Mouse (Mus musculus) cerebellum, adult 11-12 months (tissue): ENCODE data around the gene Pcp4l1.
"Not testable (repeated sequence)": the region's sequence is repeated elsewhere in the genome, so short reads cannot be mapped to it uniquely, and the experiment has no call there.

ENCODE experiments used
- DNase-seq: peaks from one replicate; pipeline ENCODE4 v3.0.0; 2022

The Pcp4l1 gene

DNA sequence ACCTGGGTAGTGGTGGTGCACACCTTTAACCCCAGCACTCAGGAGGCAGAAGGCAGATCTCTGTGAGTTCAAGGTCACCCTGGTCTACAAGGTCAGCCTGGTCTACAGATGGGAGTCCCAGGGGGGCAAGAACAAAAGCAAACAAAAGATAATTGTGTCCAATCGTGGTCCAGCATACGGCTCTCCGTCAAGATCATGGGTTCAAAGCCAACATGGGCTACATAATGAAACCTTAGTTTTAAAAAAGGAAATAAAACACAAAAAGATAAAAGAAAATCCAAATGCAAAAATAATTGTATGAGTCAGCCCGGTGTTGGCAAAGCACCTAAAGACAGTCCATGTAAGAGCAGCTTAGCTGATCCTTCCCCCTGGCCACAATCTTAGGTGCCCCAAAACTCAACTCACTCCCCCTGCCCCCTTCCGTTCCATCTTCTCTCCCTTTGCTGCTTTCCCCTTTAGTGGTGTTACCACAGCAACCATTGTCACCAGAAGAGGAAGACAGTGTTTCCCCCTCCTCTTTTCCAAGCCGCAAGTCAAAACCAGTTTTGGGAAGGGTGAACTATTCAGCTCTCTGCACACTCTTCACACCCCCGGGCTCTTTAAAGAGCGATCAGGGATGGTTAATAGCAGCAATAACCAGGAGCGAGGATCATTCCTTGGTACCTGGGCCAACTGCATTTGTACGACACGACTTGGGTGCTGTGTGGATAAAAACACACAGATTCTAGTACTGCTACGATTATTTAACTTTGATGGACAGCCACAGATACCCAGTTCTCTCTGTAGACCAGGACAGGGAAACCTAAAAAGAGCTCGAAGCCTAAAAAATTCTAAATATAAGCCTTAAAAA is 8.0 kb downstream of the Pcp4l1 start:
- no peak for DNase-seq

DNA sequence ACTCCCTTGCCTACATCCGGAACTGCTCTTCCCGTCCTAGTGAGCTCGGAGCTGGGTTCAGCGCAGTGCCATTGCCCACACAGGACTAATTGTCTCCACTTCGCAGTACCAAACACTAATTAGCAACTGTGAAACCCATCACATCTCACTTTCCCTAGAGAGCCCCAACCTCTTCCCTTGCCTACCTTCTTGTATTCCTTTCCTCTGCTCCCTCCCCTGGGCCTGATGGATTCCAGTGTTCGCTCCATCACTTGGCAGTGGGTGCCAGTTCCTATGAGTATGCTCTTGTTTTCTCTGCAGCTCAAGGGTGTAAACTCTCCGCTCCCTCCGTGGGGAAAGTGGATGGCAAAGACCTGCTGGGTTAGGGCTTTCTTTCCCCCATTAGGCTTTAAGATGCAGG is 10.4 kb downstream of the Pcp4l1 start:
- no peak for DNase-seq

DNA sequence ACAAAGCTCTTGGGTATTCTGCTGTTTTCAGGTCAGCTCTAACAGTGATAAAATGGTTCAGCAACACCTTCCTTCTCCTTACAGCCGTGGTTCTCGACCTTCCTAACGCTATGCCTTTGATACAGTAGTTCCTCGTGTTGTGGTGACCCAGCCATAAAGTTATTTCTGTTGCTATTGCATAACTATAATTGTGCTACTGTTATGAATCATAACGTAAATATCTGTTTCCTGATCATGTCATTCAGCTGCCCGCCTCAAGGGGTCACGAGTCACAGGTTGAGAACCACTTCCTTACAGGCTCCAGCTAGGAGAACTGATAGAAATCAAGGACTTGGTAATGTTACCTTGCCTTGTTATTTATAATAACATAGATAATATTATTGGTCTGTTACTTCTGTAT is 11.8 kb downstream of the Pcp4l1 start:
- no peak for DNase-seq

DNA sequence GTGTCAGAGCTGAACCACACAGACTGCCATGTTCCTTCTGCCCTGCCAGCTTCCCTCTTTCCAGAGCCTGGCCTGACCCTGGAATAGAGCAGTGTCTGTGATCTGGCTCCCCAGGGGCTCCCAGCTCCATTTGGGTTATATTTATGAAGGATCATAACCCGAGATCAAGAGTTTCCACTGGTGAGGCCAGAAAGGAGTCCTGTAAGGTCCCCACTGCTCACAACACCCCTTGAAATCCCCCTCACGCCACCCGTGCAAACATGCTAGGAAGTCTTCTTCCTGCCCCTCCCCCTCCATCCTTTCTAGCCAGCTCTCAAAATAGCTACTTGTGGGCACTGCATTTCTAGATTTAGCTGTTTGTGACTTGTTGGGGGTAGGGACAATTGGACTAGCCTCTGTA is 12.4 kb downstream of the Pcp4l1 start:
- DNase-seq = no peak

DNA sequence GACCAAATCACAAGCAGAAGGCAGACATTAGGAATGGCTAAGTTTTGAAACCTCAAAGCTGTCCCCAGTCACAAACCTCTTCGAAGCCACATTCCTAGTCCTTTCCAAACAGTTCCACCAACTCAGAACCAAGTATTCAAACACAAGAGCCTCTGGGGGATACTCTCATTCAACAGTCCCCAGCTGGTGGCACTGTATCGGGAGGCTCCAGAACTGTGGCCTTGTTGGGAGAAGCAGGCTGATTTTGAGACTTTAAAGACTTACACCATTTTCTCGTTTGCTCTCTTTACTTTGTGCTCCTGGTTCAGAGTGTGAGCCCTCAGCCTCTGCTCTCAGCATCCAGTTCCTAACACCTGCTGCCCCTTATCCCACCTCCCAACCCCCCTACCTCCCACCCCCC is 13.0 kb downstream of the Pcp4l1 start:
- DNase-seq = no peak

DNA sequence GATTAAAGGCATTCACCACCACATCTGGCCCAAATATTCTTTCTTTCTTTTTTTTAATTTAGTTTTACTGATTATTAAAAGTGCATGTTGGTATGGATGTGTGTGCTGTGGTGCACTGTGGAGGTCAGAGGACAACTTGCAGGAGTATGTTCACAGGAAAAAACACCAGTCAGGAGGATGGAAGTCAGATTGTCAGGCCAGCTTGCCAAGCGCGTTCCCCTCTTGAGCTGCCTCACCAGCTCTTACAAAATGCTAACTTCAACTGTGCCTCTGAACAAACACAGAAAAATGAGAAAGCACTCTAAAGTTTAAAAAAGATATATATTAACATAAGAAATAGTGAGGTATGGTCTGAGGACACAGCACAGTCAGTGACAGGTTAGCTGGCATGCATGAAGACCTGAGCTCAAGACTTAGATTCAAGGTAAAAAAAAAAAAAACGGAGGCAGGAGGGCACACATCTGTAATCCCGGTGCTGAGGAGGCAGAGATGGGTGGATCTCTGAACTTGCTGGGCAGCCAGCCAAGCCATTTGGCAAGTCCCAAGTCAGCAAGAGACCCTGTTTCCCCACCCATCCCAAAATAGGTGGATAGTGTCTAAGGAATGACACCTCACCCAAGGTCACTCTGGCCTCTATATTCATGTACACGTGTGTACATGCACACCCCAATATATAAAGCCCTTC is 16.4 kb downstream of the Pcp4l1 start:
- DNase-seq = no peak

DNA sequence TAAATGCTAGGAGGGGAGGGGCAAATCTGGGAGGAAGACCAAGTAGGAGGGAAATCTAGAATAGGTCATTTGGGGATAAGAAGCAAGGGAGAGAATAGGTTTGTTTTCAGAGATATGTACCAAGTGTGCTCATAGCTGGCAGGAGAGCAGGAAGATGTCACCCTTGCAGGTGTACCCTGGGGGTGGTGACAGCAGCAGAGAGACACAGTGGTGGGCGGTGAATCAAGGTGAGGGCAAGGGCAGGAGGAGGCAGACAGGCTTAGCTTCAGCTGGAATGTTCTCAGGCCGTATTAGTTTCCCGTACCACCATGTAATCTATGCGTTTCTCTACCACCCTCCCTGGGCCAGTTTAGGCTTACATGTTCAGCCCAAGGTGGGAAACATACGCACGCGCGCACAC is 23.3 kb downstream of the Pcp4l1 start:
- no peak for DNase-seq

DNA sequence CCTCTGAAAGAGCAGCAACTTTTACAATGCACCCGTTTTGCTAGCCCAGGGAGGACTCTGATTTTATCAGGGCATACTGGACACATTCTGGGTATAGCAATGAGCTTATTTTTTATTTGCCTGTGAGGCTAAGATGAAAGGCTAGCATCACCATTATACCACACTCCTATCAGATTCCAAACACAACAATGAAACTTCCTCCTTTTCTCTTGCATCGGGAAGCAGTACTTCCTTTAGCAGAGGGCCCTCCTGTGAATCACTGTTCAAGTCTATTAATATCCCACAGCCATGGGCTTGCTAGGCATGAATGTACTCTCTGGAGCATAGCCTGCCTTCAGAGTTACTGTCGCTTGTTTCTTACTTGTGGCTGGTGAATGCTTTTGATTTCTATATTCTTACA is 24.9 kb downstream of the Pcp4l1 start:
- no peak for DNase-seq

DNA sequence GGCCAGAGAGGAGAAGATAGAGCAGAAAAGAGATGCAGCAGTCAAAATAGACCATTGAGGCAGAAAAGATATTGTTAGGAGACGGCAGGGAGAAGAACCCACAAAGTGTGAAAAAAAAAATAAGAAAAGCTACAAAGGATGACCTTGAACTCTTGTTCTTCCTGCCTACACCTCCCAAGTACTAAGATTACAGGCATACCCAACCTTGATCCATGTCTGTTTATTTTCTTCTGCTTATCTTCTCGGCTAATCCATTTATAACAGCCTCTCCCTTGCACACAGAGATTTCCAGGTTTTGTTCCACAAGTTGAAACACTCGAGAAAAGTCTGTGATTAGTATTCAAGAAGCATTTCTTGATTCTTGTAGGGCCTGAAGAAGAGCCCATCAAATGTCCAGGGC is 26.2 kb downstream of the Pcp4l1 start:
- no peak for DNase-seq

DNA sequence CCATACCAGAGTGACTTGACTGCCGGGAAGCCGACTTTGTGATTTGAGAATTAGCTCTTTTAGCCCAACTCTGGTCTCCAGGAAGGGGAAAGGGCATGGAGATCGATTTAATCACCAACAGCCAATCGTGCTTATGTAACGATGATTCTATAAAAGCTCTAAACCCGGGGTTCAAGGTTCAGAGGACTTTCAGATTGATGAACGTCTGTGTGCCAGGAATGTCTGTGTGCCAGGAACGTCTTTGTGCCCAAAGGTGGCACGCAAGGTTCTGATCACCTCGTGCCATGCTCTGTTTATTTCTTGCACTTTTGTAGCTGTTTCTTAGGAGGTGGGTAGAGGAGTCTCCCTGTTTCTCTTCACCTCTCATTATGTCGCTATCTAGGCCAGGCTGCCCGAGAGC is 27.2 kb downstream of the Pcp4l1 start:
- no peak for DNase-seq

DNA sequence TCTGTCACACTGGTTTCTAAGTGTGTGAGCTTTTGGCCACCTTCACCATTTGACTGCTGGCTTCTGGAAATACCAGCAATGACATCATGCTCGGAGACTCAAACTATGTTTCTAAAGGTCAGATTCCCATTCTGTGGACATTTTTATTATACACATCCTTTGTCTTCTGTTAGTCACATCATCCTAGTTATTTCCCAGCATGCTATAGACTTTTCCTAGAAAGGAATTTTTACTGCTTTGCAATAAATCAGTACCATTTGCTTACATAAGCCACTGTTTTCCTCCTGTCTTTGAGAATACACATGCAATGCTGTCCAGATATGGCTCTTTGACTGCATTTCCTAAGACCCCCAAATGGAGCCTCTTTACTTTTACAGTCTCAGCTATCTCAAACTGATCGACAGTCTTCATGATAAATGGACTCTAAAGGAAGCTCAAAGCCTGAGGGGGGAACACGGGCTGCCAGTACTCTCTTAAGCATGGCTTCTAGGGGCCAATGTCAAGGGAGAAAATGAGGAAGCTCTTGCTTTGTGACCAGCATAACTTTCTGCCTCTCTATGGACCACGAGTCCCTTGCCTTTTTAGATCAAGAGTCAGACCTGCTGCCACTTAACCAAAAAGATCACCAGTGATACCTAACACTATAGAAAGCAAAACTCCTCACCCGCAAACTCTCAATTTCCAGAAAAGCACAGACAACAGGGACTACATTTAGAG is 30.3 kb downstream of the Pcp4l1 start:
- no peak for DNase-seq

DNA sequence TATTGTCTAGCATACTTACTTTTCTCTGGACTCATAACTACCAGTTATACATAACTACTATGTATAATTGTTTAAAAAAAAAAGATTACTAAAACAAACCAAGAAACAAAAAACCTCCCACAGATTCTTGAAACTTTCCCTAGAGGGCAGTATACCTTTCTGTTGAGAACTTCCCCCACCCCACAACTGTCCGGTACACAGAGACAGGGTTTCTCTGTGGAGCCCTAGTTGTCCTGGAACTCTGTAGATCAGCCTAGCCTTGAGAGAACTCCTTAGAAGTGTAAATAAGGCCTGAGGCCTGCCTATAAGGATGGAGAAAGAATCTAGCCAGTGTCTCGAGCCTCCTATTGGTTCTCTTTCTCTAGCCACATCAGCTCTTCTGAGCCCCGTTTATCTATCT is 31.8 kb downstream of the Pcp4l1 start:
- no peak for DNase-seq

DNA sequence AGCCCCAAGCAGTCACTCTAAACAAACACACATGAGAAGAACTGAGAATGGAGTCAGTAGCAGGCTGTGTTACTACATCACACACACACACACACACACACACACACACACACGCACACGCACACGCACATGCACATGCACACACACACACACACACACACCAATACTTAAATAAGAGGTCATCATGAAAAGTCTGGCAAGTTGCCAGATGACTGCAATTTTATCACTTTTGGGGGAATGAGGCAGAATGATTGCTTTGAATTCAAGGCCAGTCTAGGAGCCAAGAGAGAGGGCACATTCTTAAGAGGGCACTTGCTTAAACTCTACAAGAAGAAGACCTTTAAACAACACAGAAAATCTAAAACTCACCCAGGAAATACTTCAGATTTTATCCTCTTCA is 33.5 kb downstream of the Pcp4l1 start:
- DNase-seq = no peak

DNA sequence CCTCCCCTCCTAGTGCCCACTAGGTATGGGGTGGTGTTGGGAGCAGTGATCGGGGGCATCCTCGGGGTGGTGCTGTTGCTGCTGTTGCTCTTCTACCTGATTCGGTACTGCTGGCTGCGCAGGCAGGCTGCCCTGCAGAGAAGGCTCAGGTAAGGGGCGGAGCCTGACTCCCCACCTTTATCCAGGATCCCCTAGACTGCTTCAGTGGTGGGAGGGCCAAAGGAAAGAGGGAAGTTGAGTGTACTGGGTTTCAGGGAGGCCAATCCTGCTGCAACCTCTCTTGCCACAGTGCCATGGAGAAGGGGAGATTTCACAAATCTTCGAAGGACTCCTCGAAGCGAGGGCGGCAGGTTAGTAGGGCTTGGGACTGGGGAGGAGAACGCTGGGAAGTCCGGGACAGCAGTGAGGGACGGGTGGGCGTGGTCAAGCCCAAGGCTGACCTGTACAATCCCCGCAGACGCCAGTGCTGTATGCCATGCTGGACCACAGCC is 36.5 kb downstream of the Pcp4l1 start:
- DNase-seq = no peak

DNA sequence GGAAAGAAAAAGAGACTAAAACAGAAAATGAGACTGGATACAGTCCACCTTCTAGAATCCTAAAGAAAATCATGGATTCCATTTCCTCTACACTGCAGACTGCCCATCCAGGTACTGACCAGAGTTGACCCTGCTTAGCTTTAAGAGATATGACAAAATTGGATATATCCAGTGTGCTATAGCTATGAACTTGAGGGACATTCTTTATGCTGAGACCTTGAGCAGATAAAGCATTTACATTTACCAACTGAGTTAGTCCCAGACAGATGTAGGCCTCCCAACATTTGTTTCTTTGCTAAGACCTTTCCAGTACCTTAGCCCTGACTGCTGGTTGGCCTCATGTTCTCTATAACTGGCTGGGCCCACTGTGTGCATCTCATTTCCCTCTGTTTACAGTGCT is 38.1 kb downstream of the Pcp4l1 start:
- no peak for DNase-seq

DNA sequence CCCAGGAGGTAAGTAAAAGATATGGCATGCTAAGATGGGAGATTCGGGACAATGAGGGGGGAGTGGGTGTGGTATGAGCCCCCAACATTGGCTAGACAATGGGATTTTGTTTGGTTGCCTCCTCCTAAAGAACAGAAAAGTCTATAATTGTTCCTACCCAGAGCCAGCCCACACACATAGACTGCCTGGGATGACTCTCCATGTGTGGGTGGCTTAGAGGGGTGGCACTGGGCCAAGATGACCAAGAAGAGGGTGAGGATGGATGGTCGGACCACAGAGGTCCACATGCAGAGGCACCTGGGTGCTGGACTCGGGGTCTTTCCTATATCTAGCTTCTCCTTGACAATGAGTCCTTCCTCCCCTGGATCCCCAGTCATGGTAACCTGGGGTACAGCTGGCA is 39.4 kb downstream of the Pcp4l1 start:
- no peak for DNase-seq

DNA sequence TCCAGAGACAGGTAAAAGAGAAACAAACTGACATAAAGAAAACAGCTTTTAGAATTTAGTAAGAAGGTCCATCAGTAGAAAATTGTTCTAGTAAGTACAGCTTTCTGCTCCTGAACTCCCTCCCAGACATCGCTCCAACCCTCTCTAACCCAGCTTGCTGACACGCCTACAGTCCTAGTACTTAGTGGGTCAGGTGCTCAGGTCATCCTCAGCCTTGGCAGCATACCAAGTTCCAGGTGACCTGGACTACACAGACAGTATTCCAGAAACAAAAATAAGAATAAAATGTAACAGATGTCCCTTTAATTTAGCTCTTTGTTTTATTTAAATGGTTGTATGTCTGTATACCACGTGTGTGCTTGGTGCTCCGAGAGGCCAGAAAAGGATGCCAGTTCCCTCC is 44.1 kb downstream of the Pcp4l1 start:
- peak; percentile 29 for DNase-seq

DNA sequence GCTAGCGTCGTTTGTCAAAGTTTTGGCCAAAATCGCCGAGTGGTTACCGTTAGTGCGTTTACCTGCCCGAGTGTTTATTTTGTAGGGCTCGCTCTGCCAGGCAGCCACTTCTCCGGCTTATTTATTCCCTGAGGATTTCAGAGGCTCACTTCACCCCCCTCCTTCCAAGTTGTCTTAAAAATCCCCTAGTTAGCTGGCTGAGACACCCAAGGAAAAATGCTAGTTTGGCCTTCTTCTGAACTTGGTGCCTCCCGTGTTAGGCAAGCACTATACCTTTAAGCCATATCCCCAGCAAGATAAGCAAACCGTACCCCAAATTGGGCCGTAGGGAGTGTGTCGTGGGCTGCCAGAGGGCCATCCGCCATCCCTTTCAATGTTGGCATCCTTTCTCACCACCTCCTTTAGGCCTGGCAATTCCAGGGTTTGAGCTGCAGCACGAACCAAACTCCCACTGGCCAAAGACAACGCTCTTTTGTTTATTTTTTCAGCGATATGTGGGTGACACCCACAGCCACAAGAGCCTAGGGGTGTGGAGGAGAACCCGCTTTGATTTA is 45.2 kb downstream of the Pcp4l1 start:
- peak; percentile 62 for DNase-seq

DNA sequence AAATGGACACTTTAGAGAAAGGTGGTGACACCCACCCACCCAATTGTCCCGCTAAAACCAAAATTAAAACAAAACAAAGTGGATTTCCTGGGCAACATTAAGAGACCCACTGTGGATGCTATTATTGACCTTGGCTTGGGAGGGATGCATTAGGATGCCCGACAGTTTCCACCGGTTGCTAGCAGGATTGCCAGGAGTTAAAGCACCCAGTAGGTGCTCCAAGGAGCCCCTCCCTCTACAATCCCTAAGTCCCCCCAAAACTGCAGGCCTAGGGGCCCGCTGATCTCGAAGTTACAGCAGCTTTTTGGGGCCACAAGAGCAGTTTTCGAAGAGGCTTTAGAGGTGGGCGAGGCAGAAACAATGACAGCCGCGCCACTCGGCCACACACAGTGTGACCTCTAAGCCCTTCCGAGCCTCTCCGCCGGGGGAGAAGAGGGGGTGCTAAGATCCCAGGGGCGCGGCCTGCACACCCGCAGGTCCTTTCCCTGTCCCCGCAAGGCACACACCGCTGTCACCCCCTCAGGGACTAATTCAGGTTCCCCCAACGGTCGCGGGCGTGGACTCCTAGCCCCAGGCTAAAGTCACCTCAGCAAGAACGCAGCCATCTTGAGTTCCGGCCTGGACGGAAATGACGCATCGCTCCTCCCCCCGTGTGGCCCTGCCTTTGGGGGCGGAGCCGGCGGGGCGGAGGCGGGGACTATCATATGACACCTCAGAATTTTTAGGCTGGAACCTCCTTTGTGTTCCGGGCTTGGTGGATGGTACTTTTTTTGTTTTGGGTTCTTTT is 45.9 kb downstream of the Pcp4l1 start, which contains the start of the genes Sdhc and Mpz:
Sdhc (minus strand) TSS at position 630 of the 787 bp plus-strand sequence.
Mpz (plus strand) TSS at position 738 of the 787 bp plus-strand sequence.
- DNase-seq = peak; percentile 94

DNA sequence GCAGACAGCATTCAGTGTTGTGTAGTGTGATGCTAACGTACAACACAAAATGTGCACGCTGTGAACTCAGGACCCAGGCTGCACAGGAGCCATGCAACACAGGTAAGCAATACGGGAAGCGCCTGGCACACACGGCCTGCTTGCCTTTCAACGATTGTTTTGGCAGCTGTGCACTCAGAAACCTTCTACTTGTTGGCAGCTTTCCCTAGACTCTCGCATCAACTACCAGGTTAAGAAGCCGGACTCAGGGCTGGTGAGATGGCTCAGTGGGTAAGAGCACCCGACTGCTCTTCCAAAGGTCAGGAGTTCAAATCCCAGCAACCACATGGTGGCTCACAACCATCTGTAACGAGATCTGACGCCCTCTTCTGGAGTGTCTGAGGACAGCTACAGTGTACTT is 53.1 kb downstream of the Pcp4l1 start:
- peak; percentile 29 for DNase-seq

DNA sequence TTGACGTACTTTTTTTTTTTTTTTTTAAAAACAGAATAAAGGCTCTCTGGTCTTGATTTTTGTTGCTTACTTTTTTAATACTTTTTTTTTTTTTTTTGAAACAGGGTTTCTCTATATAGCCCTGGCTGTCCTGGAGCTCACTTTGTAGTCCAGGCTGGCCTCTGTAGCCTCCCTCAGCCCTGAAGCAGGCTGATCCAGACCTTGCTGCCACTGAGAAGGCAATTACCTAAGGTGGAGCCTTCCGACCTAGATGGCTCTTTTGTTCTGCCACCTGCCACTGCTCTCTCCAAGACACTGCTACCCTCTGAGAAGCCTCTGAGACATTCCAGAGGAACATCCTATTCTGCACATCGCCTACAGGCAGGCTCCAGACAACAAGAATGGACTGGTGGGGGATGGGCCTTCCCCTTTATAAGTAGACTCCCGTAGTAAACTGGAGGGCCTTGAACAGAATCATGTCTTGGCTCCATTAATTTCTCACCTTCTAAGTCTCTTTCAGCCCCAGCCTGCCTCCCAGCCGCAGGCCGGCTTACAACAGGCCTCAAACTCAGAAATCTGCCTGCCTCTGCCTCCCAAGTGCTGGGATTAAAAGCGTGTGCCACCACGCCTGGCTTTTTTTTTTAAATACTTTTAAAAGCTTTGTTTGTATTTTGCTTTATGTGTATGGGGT is 58.4 kb downstream of the Pcp4l1 start:
- not testable (repeated sequence) for DNase-seq

DNA sequence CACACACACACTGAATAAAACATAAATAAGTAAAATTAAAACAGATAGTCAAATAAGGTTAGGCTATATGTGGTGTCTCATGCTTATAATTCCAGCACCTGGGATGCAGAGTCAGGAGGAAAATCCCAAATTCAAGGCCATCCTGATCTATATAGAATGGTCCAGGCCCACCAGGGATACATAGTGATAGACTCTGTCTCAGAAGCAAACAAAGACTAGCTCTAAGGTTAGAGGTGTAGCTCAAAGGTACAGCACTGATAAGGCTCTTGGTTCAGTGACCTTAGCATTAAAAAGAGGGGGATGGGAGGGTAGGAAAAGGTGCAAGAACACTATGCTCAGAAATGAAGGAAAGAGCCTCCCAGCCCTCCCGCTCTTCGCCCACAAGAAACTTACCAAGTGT is 60.5 kb downstream of the Pcp4l1 start:
- DNase-seq = no peak
